Mouse (Mus musculus) gastrocnemius, postnatal 36 days (tissue): ENCODE data around the gene Rd3l. TPM values are rescaled to one million over a fixed set of nuclear protein-coding genes. Genes with fewer than 3 reads are reported as not detected.

ENCODE experiments used
- DNase-seq, 2 experiments: peaks; one replicate each; pipeline ENCODE4 v3.0.0; 2022
- intact Hi-C: fragments of 180-260 bp; cut with DNase I; formaldehyde crosslinking; loops from one replicate; pipeline ENCODE4 v1.15.1; 2025
- total RNA-seq, 2 experiments: library from RNA; stranded (reverse); gene quantifications; 2 replicates each; pipeline ENCODE4 v1.2.3; 2021

Gene Rd3l
- total RNA-seq, 2 experiments from 2014 or later, result not detected

DNA sequence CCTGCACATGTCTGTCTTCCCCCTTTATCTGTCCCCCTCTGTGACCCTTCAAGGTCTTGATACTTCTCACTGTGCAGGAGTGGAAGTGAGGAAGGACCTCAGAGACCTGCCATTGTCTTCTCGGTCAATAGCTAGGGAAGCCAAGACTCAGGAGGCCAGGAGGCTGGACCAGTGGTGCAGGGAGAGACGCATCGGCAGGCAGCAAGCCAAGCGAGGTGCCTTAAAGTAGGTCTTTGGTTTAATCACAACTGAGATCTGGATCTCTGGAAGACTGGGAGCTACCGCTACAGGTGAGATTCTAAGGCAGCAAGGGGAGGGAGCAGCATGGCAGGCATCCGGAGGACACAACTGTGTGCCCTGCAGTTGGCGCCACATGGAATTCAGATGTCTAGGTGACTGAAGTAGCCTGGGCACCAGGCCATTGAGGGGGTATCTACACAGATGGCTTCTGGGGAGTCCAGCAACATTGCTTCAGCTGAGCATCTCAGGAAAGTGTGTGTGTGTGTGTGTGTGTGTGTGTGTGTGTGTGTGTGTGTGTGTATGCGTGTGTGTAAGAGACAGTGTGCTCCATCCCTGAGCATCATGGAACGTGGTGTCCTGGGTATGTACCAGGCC lies 49.6 kb downstream of the Rd3l start:
- DNase-seq, result no peak
- intact Hi-C loops, result no loop called here

Other genes starting within 250 kb of the Rd3l start
- 10 to 100 TPM; 55.2 to 59.3 TPM for gene Klc1, start 222.5 kb downstream of the Rd3l start, total RNA-seq
- gene Xrcc3, start 167.4 kb downstream of the Rd3l start, total RNA-seq, result under 1 TPM; 0.43 to 0.47 TPM
- gene Zfyve21, start 167.1 kb downstream of the Rd3l start, total RNA-seq, result 10 to 100 TPM; 10.4 to 16.2 TPM
- gene Ppp1r13b, start 73.2 kb downstream of the Rd3l start, total RNA-seq, result 1 to 10 TPM; 7.2 to 7.5 TPM
- 100 to 1,000 TPM; 710 to 772 TPM for gene Atp5mpl, start 14.3 kb downstream of the Rd3l start, total RNA-seq
- gene Tdrd9, start 9.8 kb downstream of the Rd3l start, total RNA-seq, result not detected
- under 1 TPM in 1 of 2 experiments, not detected in 1; 0.20 TPM for gene Aspg, start 125.4 kb upstream of the Rd3l start, total RNA-seq
- 1 to 10 TPM; 4.0 to 4.7 TPM for gene Kif26a, start 164.9 kb upstream of the Rd3l start, total RNA-seq